Mouse (Mus musculus) lung, postnatal 0 days (tissue): ENCODE measurements at regions not wholly inside any gene's neighbourhood (a gene's known extent, or its start where the extent isn't known, plus 50 kb on each side); places are given as distances from the start of the nearest gene placed in this dataset.

ENCODE experiments used
- CTCF ChIP-seq: IDR thresholded peaks from 2 replicates; pipeline ENCODE4 v1.5.1; 2016; ENCODE audit warnings: antibody characterized with exemption, mild to moderate bottlenecking
- EP300 ChIP-seq: IDR thresholded peaks from 2 replicates; pipeline ENCODE4 v1.6.1; 2016; ENCODE audit warnings: antibody characterized with exemption, mild to moderate bottlenecking, control low read depth

- TF ChIP-seq CTCF: no peak
- TF ChIP-seq EP300: no peak
These were observed 67.2 kb upstream of the Smyd2 start for GRCm38 (mm10) chr1:189989376-189989775.
